15 mouse cellular contexts compared by ENCODE assay signal in genomic region chr11:67638401-67638800, GRCm38 (mm10). TPM values are rescaled to one million over a fixed set of nuclear protein-coding genes. Genes with fewer than 3 reads are reported as not detected.
"Had no signal": no experiment of that assay in that cellular context is flagged by ENCODE, and none has a peak within 500 bp of the region (broad histone marks: within the 10 kb centered on the region; RNA-seq: fewer than 3 reads in every experiment).

No protein-coding gene starts in this region.

- H3K9ac ChIP-seq: limb, embryonic 12.5 days; liver, embryonic 13.5 days; liver, postnatal 0 days; midbrain, embryonic 12.5 days; neural tube, embryonic 15.5 days had no signal

- H3K4me1 ChIP-seq: liver, embryonic 13.5 days; midbrain, embryonic 12.5 days had no signal

- ATAC-seq: liver, postnatal 0 days had no signal

- H3K9me3 ChIP-seq: limb, embryonic 12.5 days; liver, embryonic 13.5 days; midbrain, embryonic 12.5 days; neural tube, embryonic 15.5 days had no signal

- H3K4me3 ChIP-seq: layer of hippocampus, adult 2 months; limb, embryonic 12.5 days; liver, embryonic 13.5 days; midbrain, embryonic 12.5 days; myocyte; neural tube, embryonic 15.5 days had no signal

- H3K36me3 ChIP-seq: limb, embryonic 12.5 days; liver, embryonic 13.5 days; midbrain, embryonic 12.5 days; neural tube, embryonic 15.5 days had no signal

- DNase-seq: kidney, postnatal 10 days; kidney, postnatal 4 days; liver; liver, embryonic 13.5 days; liver, postnatal 0 days; thymus, postnatal 4 days had no signal

- H3K27ac ChIP-seq: layer of hippocampus, adult 2 months; limb, embryonic 12.5 days; liver, embryonic 13.5 days; midbrain, embryonic 12.5 days; neural tube, embryonic 15.5 days; stomach, postnatal 0 days had no signal

- H3K4me2 ChIP-seq: limb, embryonic 12.5 days; liver, embryonic 13.5 days; midbrain, embryonic 12.5 days; neural tube, embryonic 15.5 days had no signal

- H3K27me3 ChIP-seq: limb, embryonic 12.5 days; liver, embryonic 13.5 days; midbrain, embryonic 12.5 days; neural tube, embryonic 15.5 days had no signal

RNA-seq across cellular contexts. Expression of gene Rcvrn, which starts 56.7 kb away (rescaled TPM):
- total RNA-seq: megakaryocyte-erythroid progenitor cell, adult 5-6 weeks had no signal
- polyA plus RNA-seq: limb, embryonic 12.5 days; liver, embryonic 13.5 days; liver, postnatal 0 days; lung, embryonic 16.5 days; midbrain, embryonic 12.5 days; myocyte; neural tube, embryonic 11.5 days; neural tube, embryonic 15.5 days; stomach, postnatal 0 days had no signal
